Mouse (Mus musculus): ENCODE results near the gene Pou3f3. TPM values are rescaled to one million over a fixed set of nuclear protein-coding genes. Genes with fewer than 3 reads are reported as not detected.

Pou3f3 gene
- total RNA-seq, 2 experiments from 2014 or later = 61.7 to 72.6 TPM

- peak; percentile 51 to 55 for DNase-seq (ENCODE audit: extremely low spot score in 1 of 2, low spot score in 1 of 2)
These were observed 1.7 kb upstream of the Pou3f3 start for GRCm38 (mm10) chr1:42693852-42694251.

GRCm38 (mm10) chr1:42694290-42694664 lies 1.3 kb upstream of the Pou3f3 start:
- peak in 1 of 2 experiments; percentile 44 for DNase-seq (ENCODE audit: extremely low spot score in 1 of 2, low spot score in 1 of 2)

- peak; percentile 54 to 61 for DNase-seq (ENCODE audit: extremely low spot score in 1 of 2, low spot score in 1 of 2)
These were observed 647 bp upstream of the Pou3f3 start for GRCm38 (mm10) chr1:42694665-42695577.

GRCm38 (mm10) chr1:42696371-42697031 lies 933 bp downstream of the Pou3f3 start:
- DNase-seq (ENCODE audit: extremely low spot score in 1 of 2, low spot score in 1 of 2) = no peak

GRCm38 (mm10) chr1:42697321-42697755 lies 1.8 kb downstream of the Pou3f3 start:
- no peak for DNase-seq (ENCODE audit: extremely low spot score in 1 of 2, low spot score in 1 of 2)

GRCm38 (mm10) chr1:42697756-42698583 lies 2.4 kb downstream of the Pou3f3 start:
- DNase-seq (ENCODE audit: extremely low spot score in 1 of 2, low spot score in 1 of 2) = peak in 1 of 2 experiments; percentile 51

- DNase-seq (ENCODE audit: extremely low spot score in 1 of 2, low spot score in 1 of 2) = no peak
These were observed 3.2 kb downstream of the Pou3f3 start for GRCm38 (mm10) chr1:42698584-42699333.

GRCm38 (mm10) chr1:42699471-42699871 lies 3.9 kb downstream of the Pou3f3 start:
- no peak for DNase-seq (ENCODE audit: extremely low spot score in 1 of 2, low spot score in 1 of 2)

- no peak for DNase-seq (ENCODE audit: extremely low spot score in 1 of 2, low spot score in 1 of 2)
These were observed 4.6 kb downstream of the Pou3f3 start for GRCm38 (mm10) chr1:42700171-42700570.

- DNase-seq (ENCODE audit: extremely low spot score in 1 of 2, low spot score in 1 of 2) = no peak
These were observed 5.2 kb downstream of the Pou3f3 start for GRCm38 (mm10) chr1:42700815-42701214.

GRCm38 (mm10) chr1:42701833-42702611 lies 6.5 kb downstream of the Pou3f3 start:
- no peak for DNase-seq (ENCODE audit: extremely low spot score in 1 of 2, low spot score in 1 of 2)

- DNase-seq (ENCODE audit: extremely low spot score in 1 of 2, low spot score in 1 of 2) = no peak
These were observed 7.4 kb downstream of the Pou3f3 start for GRCm38 (mm10) chr1:42702984-42703383.

- DNase-seq (ENCODE audit: extremely low spot score in 1 of 2, low spot score in 1 of 2) = no peak
These were observed 7.9 kb downstream of the Pou3f3 start for GRCm38 (mm10) chr1:42703424-42703823.

- no peak for DNase-seq (ENCODE audit: extremely low spot score in 1 of 2, low spot score in 1 of 2)
These were observed 8.5 kb downstream of the Pou3f3 start for GRCm38 (mm10) chr1:42703851-42704613.

GRCm38 (mm10) chr1:42704981-42705810 lies 9.6 kb downstream of the Pou3f3 start:
- DNase-seq (ENCODE audit: extremely low spot score in 1 of 2, low spot score in 1 of 2) = no peak

GRCm38 (mm10) chr1:42705811-42706160 lies 10.2 kb downstream of the Pou3f3 start:
- DNase-seq (ENCODE audit: extremely low spot score in 1 of 2, low spot score in 1 of 2) = no peak

- DNase-seq (ENCODE audit: extremely low spot score in 1 of 2, low spot score in 1 of 2) = no peak
These were observed 11.6 kb downstream of the Pou3f3 start for GRCm38 (mm10) chr1:42707196-42707595.

All from layer of hippocampus, postnatal 25 days (tissue).